Mouse (Mus musculus): Measurements from ENCODE around the gene Sec22c.

DNA sequence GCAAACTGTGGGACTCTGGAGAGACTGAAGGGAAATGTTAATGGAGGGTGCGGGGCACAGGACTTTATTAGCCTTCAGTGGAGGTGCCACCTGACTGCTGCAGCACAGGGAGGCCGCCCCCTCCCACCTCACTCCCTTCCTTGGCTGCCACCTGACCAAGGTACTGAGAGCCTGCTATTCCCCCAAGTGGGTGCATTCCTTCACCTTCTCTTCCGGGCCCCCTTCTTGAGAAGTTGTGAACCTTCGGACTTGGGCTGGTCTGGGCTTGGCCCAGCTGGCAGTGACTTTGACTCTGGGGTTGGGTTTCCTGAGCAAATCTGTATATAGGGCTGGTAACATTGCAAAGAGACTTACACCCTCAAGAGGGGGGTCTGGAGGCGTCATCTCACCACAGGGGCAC is 49.0 kb downstream of the Sec22c start:
- no peak for TF ChIP-seq POLR2A (IDR thresholded peaks at IDR 0.05; ENCODE audit: insufficient read depth, low read depth, low read length)
- TF ChIP-seq CTCF (IDR thresholded peaks at IDR 0.05): no peak
- no peak for TF ChIP-seq EP300 (IDR thresholded peaks at IDR 0.05; ENCODE audit: insufficient read depth, low read depth, low read length)
